Mouse (Mus musculus) bone marrow, adult 2 months (tissue): ENCODE data around the gene Rab34. TPM values are rescaled to one million over a fixed set of nuclear protein-coding genes. Genes with fewer than 3 reads are reported as not detected.

Source experiments
- H3K27ac ChIP-seq: fragments of 200-500 bp; 2 replicates; pipeline ENCODE4 v1.5.1; 2012; ENCODE audit warnings: low read depth, mild to moderate bottlenecking, control low read depth, inconsistent platforms, low read length; ENCODE audit not compliant: control insufficient read depth, poor library complexity, insufficient read depth
- H3K4me1 ChIP-seq: fragments of 200-500 bp; 2 replicates; pipeline ENCODE4 v1.6.1; 2011; ENCODE audit warnings: low read length; ENCODE audit not compliant: control insufficient read depth, insufficient read depth
- H3K4me3 ChIP-seq: fragments of 200-500 bp; replicated peaks from 2 replicates; pipeline ENCODE3; 2011; ENCODE audit warnings: mild to moderate bottlenecking, low read depth, low read length, control low read depth; ENCODE audit not compliant: control insufficient read depth
- CTCF ChIP-seq: fragments of 200-500 bp; IDR thresholded peaks from 2 replicates; pipeline ENCODE4 v1.5.1; 2011; ENCODE audit warnings: low read length, control low read depth; ENCODE audit not compliant: control insufficient read depth, insufficient read depth
- POLR2A ChIP-seq: fragments of 200-500 bp; IDR thresholded peaks from 2 replicates; pipeline ENCODE4 v1.6.1; 2011; ENCODE audit warnings: low read depth, mild to moderate bottlenecking, control low read depth, low read length, borderline replicate concordance; ENCODE audit not compliant: control insufficient read depth
- WGBS: fragments of 180-500 bp; shearing (Covaris S2); methylation state at CpG from one replicate; pipeline ENCODE4 v1.1.7; 2018; 5-methylcytosine and 5-hydroxymethylcytosine counted together
- polyA plus RNA-seq: library from polyadenylated mRNA; stranded (reverse); fragments of >200 nt; gene quantifications from 2 replicates; pipeline ENCODE4 v1.2.4, GENCODE M21; 2011; ENCODE audit warnings: low replicate concordance; ENCODE audit not compliant: missing spikeins, insufficient read depth, insufficient read length

Rab34 gene
- 5.2 and 8.6 TPM in 2 replicates for polyA plus RNA-seq

DNA sequence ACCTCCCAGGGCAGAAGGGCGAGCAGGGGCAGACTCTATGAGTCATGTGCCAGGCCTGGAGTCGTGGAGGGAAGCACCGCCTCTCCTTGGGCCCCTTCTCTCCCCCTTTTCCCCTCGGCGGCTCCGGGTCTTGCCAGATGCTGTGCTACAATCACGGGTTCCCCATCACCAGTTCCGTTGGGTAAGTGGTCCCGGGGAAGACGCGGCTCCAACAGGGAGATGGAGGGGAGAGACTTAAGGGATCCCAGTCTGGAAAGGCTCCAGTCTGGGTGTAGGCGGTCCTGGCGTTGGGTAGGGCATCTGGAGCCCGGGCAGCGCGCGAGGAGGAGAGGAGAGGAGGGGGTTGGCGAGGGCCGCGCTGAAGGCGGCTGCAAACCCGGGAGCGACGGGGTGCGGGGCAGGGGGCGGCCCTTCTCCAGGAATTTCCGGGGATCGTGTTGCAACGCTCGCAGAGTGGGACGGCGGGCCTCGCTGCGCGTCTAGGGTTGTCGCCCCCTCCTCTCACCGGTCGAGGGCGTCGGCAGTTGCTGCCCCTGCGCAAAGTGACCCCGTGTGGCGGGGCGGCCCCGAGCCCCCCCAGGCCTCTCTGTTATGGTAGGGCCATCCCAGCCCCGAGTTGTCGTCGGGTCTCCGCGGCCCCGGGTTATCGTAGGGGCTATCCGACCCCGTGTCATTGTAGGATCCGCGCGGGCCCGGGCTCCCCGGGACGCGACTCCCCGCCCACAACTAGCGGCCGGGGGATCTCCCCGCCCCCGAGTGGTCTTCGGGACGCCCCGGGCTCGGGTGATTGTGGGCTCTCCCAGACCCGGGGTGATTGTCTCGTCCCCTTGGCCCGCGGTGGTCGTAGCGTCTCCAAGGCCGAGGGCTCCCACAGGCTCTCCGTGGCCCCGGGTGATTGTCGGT lies at the start of gene Rab34:
TSS of gene Rab34 (plus strand) at position 100 of the 903 bp plus-strand sequence.
- Histone ChIP-seq H3K27ac (no peak within 1 kb of the TSS; the same call in 1 of the 2 replicates), H3K4me3 (peak within 1 kb of the TSS; percentile 4), H3K4me1 (no peaks in the 10 kb centered on the region; the same call in 1 of the 2 replicates)
- TF ChIP-seq POLR2A = no peak
- no peak for TF ChIP-seq CTCF
- WGBS = 1% methylated on average over 79 of the region's 80 CpGs

DNA sequence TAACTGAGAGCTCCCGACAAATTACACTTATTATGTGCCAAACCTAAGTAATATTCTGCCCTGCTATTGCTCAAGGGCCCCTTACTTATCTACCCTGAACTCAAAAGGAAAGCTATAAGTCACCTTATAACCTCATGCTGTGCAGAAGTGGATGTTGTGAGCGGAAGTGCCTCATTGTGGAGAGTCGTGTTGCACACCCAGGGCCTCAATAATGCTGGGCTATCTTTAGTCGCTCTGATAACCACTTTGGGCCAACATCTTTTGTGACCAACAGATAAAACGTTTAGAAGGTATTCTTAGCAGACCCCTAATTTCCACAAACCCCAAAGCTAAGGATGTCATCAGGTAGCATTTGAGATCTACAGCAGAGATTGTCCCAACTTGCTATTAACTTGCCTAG lies 47.6 kb upstream of the Rab34 start:
- Histone ChIP-seq H3K4me1 (no peaks in the 10 kb centered on the region), H3K4me3 (no peak overlapping the region), H3K27ac (no peak overlapping the region)
- WGBS = 49% methylated on average over 5 of the region's 5 CpGs
- TF ChIP-seq POLR2A = no peak
- TF ChIP-seq CTCF = no peak

DNA sequence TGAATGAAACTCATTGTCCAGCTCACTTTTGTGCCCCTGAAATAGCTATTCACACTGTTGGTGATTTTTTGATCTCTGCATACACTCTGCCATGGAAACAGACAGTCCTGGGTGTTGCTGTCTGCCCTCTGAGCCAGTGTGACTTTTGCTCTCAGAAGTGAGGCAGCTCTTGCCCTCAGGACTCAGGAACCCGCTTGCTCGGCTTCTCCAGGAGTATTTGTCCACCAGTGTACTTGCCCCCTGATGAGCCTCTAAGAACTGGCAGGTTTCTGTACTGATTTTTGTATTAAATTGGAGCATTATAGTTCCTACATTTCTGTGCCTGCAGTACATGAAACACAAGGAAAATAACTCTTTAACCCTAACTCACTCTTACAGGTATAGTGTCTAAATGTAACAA lies 44.7 kb upstream of the Rab34 start:
- H3K27ac ChIP-seq = no peak overlapping the region
- no peak overlapping the region for H3K4me3 ChIP-seq
- no peaks in the 10 kb centered on the region for H3K4me1 ChIP-seq
- WGBS = 99% methylated on average over 2 of the region's 2 CpGs
- TF ChIP-seq CTCF = no peak
- TF ChIP-seq POLR2A = no peak

DNA sequence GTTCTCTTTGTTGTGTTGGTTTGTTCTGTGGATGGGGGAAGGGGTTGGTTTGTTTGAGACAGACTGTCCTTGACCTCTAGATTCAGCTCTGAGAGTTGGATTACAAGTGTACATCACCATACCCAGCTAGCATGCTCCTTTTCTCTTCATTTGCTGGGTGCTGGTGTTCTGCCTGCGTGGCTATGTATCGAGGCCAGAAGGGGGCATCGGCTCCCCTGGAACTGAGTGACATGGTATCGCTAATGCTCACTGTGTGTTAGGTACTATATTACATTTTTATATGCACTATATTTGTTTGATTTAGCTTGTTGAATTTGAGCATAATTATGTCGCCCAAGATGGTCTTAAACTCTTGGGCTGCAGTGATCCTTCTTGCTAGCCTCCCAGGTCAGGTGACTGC lies 42.1 kb upstream of the Rab34 start:
- TF ChIP-seq POLR2A (no peak), CTCF (peak; percentile 22; the same call in 1 of the 2 replicates)
- 87% methylated on average over 5 of the region's 5 CpGs for WGBS
- no peak overlapping the region for H3K27ac ChIP-seq
- H3K4me1 ChIP-seq = no peaks in the 10 kb centered on the region
- H3K4me3 ChIP-seq = no peak overlapping the region

DNA sequence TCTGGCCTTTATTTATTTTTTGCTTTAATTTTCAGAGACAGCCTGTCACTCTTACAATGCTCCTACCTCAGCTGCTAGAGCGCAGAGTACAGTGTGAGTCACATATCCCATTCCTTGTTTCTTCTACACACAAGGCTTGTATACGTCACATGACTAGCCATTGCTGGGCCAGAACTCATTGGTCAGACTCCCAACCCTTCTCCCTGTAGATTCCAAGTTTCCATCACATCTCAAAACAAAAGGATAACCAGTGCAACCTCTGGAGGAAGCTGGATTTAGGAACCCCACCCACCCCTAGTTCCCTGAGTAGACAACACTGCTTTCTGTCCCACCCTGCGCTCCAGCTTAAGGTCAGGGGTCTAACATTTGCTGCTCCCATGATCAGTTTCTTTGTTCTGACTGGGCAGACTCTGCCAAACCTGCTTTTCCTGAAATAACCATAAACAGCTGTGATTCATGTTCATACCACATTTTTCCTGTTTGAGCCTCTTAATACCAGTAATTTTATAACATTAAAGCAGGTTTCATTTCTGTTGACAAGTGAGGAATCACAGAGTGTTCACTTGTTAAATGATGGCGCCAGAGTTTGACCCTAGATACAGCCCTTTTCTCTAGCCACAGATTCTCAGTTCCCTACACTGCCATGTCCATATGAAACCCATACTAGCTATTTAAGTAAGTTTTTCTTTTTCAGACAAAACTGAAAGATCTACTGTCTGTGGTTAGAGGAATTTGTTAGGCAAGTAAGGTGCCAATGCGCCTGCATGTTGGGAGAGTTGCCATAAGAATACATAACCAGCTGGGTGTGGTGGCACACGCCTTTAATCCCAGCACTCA lies 41.3 kb upstream of the Rab34 start:
- TF ChIP-seq POLR2A (no peak), CTCF (no peak)
- Histone ChIP-seq H3K4me3 (no peak overlapping the region), H3K4me1 (no peaks in the 10 kb centered on the region), H3K27ac (no peak overlapping the region)
- 82% methylated on average over 6 of the region's 6 CpGs for WGBS

DNA sequence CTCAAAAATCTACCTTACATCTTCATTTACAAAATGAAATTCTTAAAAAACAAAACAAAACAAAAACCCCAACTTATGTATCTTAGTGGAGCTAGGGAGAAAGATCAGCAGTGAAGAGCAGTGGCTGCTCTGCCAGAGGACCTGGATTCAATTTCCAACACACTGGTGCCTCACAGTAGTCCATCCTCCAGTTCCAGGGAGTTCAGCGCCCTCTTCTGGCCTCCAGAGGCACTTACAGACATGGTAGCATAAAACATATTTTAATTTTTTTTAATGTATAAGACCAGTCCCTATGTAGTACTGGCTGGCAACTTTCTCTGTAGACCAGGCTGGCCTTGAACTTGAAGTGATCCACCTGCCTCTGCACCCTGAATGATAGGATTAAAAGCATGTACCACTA lies 37.1 kb upstream of the Rab34 start:
- H3K4me1 ChIP-seq = no peaks in the 10 kb centered on the region
- H3K27ac ChIP-seq = no peak overlapping the region
- WGBS = 28% methylated on average over 1 of the region's 1 CpGs
- no peak overlapping the region for H3K4me3 ChIP-seq
- TF ChIP-seq POLR2A = no peak
- TF ChIP-seq CTCF = peak; percentile 69

DNA sequence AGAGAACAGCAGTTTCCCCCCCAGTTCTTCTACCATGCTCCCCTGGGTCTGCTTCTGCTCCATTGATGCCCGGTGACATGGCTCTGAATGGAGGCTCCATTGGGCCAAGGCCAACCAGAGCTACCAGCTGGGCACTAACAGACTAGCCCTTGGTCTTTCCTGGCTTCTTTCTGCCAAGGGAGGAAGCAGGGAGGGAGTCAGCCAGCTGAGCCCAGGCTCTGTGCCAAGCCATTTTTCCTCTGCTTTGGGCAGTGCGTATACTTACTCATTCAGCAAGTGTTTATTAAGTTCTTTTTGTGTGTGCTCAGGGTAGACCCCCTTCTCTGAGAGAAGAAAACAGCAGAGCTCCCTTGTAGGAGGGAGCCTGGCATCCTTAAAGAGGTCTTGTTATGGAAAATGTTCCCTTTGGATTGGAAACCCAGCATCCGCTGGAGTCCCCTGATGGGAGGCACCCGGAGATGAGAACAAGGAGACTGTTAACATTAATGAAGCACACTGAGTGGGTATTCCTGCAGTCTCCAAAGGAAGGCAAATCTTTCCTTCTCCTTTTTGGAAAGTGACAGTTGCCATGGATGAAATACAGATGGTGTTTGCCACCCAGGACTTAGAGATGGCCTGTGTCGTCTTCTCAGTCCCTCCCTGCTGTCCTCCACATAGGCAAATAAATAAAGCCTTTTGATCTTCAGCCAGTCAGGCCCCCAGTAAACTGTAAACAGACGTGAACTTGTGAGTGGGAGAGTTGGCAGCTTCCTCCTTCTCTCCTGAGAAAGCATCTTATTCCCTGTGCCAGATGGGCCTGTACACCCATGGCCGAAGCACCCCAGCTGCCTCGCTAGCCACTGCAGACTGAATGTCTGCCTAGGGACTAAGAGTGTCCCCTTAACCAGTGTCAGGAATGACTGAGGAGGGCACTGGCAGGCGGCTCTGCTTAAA lies 35.7 kb upstream of the Rab34 start:
- TF ChIP-seq CTCF (no peak), POLR2A (no peak)
- H3K4me3 ChIP-seq = no peak overlapping the region
- no peak overlapping the region for H3K27ac ChIP-seq
- 89% methylated on average over 9 of the region's 9 CpGs for WGBS
- no peaks in the 10 kb centered on the region for H3K4me1 ChIP-seq
